Mouse (Mus musculus) spleen, embryonic (tissue): ENCODE data around the gene Slc16a4.

Experiments used
- CTCF ChIA-PET: fragments of 350-600 bp; sonication (Branson Sonifier 250); formaldehyde crosslinking; loops from one replicate; lab custom pipeline; 2022; lab: Charles Lee

The Slc16a4 gene

DNA sequence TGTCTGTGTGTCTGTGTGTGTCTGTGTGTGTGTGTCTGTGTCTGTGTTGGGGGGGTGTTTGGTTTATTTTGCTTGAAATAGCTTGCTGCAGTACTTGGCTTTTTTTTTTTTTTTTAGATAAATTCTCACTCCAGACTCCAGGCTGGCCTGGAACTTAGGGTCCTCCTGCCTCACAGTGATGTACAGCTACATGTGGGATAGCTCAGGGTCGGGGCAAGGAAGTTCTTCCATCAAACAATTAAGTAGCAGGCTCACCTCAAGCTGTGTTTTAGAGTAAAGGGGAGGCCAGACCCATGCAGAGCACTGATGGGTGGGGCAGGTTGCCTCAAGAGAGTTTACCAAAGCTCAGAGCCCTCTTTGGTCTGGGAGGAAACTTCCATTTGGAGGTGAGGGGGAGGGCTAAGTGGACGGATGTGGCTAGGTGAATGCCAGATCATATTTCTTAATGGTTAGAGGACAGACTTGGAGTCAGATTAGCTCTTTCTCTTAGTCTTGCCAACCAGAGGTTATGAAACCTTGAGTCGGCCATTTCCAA is 66.7 kb downstream of the Slc16a4 start:
- CTCF ChIA-PET, result no interaction called here

DNA sequence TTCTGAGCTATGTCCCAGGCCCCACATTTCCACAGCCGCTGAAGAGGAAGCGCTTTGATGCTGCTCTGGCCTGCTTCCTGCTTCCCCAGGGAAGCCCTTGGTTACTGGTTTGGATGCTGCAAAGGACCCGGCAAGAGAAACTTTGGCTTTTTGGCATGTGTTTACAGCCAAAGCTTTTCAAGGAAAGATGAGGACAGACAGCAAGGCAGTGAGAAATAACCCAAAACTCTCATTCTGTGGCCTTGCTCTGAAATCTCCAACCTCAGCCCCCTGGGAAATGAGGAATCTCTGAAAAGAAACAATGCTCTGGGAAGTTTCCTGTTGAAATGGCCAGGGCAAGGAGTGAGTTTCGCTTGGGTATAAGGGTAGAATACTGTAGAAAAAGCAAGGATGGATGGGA is 69.3 kb downstream of the Slc16a4 start:
- CTCF ChIA-PET, result no interaction called here
